Mouse (Mus musculus) CH12.LX (cell line): ENCODE measurements at regions not wholly inside any gene's neighbourhood (a gene's known extent, or its start where the extent isn't known, plus 50 kb on each side); places are given as distances from the start of the nearest gene placed in this dataset.

Experiments
- DNase-seq: peaks from one replicate; pipeline ENCODE4 v3.0.0-alpha.2; 2013; ENCODE audit errors: extremely low read depth
- H3K27ac ChIP-seq: 2 replicates; pipeline ENCODE4 v1.5.1; 2012; ENCODE audit warnings: low read depth, mild to moderate bottlenecking, control low read depth, moderate library complexity; ENCODE audit not compliant: insufficient read depth
- H3K27me3 ChIP-seq: replicated peaks from 2 replicates; pipeline ENCODE3; 2012; ENCODE audit warnings: inconsistent platforms
- H3K36me3 ChIP-seq, 2 experiments: replicated peaks in 1 of 2; 2 replicates each; pipeline versions ENCODE3 to v1.6.1; 2012; ENCODE audit warnings: inconsistent platforms in 1 of 2, low read length in 1 of 2, mild to moderate bottlenecking in 1 of 2, mixed read lengths in 1 of 2, moderate library complexity in 1 of 2; ENCODE audit not compliant: control insufficient read depth in 1 of 2, insufficient read depth in 1 of 2
- H3K4me1 ChIP-seq, 2 experiments: 2 replicates each; pipeline ENCODE4 v1.6.1; 2012; ENCODE audit warnings: inconsistent platforms in 1 of 2, moderate library complexity in 1 of 2; ENCODE audit not compliant: insufficient read depth in 2 of 2, control insufficient read depth in 1 of 2
- H3K4me2 ChIP-seq: 2 replicates; pipeline ENCODE4 v1.6.1; 2012; ENCODE audit warnings: low read depth, mild to moderate bottlenecking, control low read depth; ENCODE audit not compliant: poor library complexity, insufficient read depth, severe bottlenecking
- H3K4me3 ChIP-seq, 3 experiments: fragments of 150-350 bp in 1 of 3; sonication (generic) in 1 of 3; replicated peaks in 1 of 3; 2 replicates each; pipeline versions ENCODE3 to v1.5.1; 2011 to 2012; ENCODE audit warnings: low read depth in 2 of 3, low read length in 2 of 3, mild to moderate bottlenecking in 2 of 3, moderate library complexity in 2 of 3, control low read depth in 1 of 3, improper control_type of control experiment in 1 of 3, inconsistent platforms in 1 of 3, mixed read lengths in 1 of 3; ENCODE audit not compliant: poor library complexity in 1 of 3
- H3K79me2 ChIP-seq: replicated peaks from 2 replicates; pipeline ENCODE4 v1.6.1; 2012; ENCODE audit warnings: mild to moderate bottlenecking, moderate library complexity; ENCODE audit not compliant: control insufficient read depth, poor library complexity, insufficient read depth, severe bottlenecking; ENCODE audit errors: extremely low read depth
- H3K9ac ChIP-seq: 2 replicates; pipeline ENCODE4 v1.6.1; 2012; ENCODE audit warnings: low read depth, mild to moderate bottlenecking, control low read depth, moderate library complexity; ENCODE audit not compliant: insufficient read depth
- H3K9me3 ChIP-seq: replicated peaks from 2 replicates; pipeline ENCODE3; 2012; ENCODE audit warnings: low read length, inconsistent platforms, mixed read lengths
- BHLHE40 ChIP-seq: IDR thresholded peaks from 2 replicates; pipeline ENCODE4 v1.6.1; 2011; ENCODE audit warnings: mild to moderate bottlenecking, low read depth, low read length, improper control_type of control experiment
- CHD1 ChIP-seq: IDR thresholded peaks from 2 replicates; pipeline ENCODE4 v1.6.1; 2012; ENCODE audit warnings: low read depth, low read length, improper control_type of control experiment, inconsistent platforms
- CHD2 ChIP-seq: IDR thresholded peaks from 2 replicates; pipeline ENCODE4 v1.6.1; 2011; ENCODE audit warnings: low read length, improper control_type of control experiment
- CTCF ChIP-seq, 2 experiments: IDR thresholded peaks in 1 of 2; conservative IDR thresholded peaks in 1 of 2; 2 replicates each; pipeline ENCODE4 v1.5.1; 2011 to 2012; ENCODE audit warnings: low read depth in 2 of 2, low read length in 2 of 2, improper control_type of control experiment in 1 of 2, inconsistent platforms in 1 of 2, mild to moderate bottlenecking in 1 of 2, moderate library complexity in 1 of 2
- E2F4 ChIP-seq: IDR thresholded peaks from 2 replicates; pipeline ENCODE4 v1.6.1; 2011; ENCODE audit warnings: low read depth, low read length, improper control_type of control experiment; ENCODE audit not compliant: insufficient replicate concordance
- ETS1 ChIP-seq: conservative IDR thresholded peaks from 2 replicates; pipeline ENCODE4 v1.6.1; 2012; ENCODE audit warnings: low read depth, mild to moderate bottlenecking, inconsistent platforms, low read length, improper control_type of control experiment, moderate library complexity
- GABPA ChIP-seq: IDR thresholded peaks from 2 replicates; pipeline ENCODE4 v1.6.1; 2012; ENCODE audit warnings: low read depth, low read length, improper control_type of control experiment, inconsistent platforms; ENCODE audit not compliant: insufficient replicate concordance
- IRF4 ChIP-seq: IDR thresholded peaks from 2 replicates; pipeline ENCODE4 v1.6.1; 2014; ENCODE audit warnings: low read depth, mild to moderate bottlenecking, inconsistent platforms, low read length, improper control_type of control experiment
- JUN ChIP-seq: IDR thresholded peaks from 2 replicates; pipeline ENCODE4 v1.6.1; 2011; ENCODE audit warnings: low read depth, mild to moderate bottlenecking, low read length, improper control_type of control experiment, moderate library complexity; ENCODE audit not compliant: insufficient read depth
- JUND ChIP-seq: conservative IDR thresholded peaks from 2 replicates; pipeline ENCODE4 v1.6.1; 2011; ENCODE audit warnings: low read depth, low read length, improper control_type of control experiment
- KAT2A ChIP-seq: IDR thresholded peaks from 2 replicates; pipeline ENCODE4 v1.6.1; 2012; ENCODE audit warnings: low read length, improper control_type of control experiment, inconsistent platforms; ENCODE audit not compliant: insufficient replicate concordance
- MAFK ChIP-seq: IDR thresholded peaks from 2 replicates; pipeline ENCODE4 v1.6.1; 2011; ENCODE audit warnings: low read length, improper control_type of control experiment; ENCODE audit not compliant: insufficient replicate concordance
- MAZ ChIP-seq: IDR thresholded peaks from 2 replicates; pipeline ENCODE4 v1.6.1; 2012; ENCODE audit warnings: low read depth, mild to moderate bottlenecking, inconsistent platforms, low read length, improper control_type of control experiment, moderate library complexity
- MXI1 ChIP-seq: IDR thresholded peaks from 2 replicates; pipeline ENCODE4 v1.6.1; 2011; ENCODE audit warnings: mild to moderate bottlenecking, low read depth, low read length, improper control_type of control experiment
- MYC ChIP-seq: IDR thresholded peaks from 2 replicates; pipeline ENCODE4 v1.6.1; 2011; ENCODE audit warnings: low read depth, mild to moderate bottlenecking, improper control_type of control experiment, low read length
- NELFE ChIP-seq: IDR thresholded peaks from 2 replicates; pipeline ENCODE4 v1.6.1; 2011; ENCODE audit warnings: low read depth, low read length, improper control_type of control experiment
- NRF1 ChIP-seq: IDR thresholded peaks from 2 replicates; pipeline ENCODE4 v1.6.1; 2014; ENCODE audit warnings: low read depth, mild to moderate bottlenecking, inconsistent platforms, low read length, improper control_type of control experiment, moderate library complexity
- POLR2A ChIP-seq: IDR thresholded peaks from 2 replicates; pipeline ENCODE4 v1.6.1; 2011; ENCODE audit warnings: low read depth, mild to moderate bottlenecking, improper control_type of control experiment, low read length
- SIN3A ChIP-seq: IDR thresholded peaks from 2 replicates; pipeline ENCODE4 v1.6.1; 2012; ENCODE audit warnings: low read length, improper control_type of control experiment, inconsistent platforms
- TCF12 ChIP-seq: IDR thresholded peaks from 2 replicates; pipeline ENCODE4 v1.6.1; 2014; ENCODE audit warnings: low read depth, mild to moderate bottlenecking, inconsistent platforms, low read length, improper control_type of control experiment
- USF1 ChIP-seq: IDR thresholded peaks from 2 replicates; pipeline ENCODE4 v1.6.1; 2014; ENCODE audit warnings: low read depth, mild to moderate bottlenecking, inconsistent platforms, low read length, improper control_type of control experiment
- ZNF384 ChIP-seq: IDR thresholded peaks from 2 replicates; pipeline ENCODE4 v1.6.1; 2012; ENCODE audit warnings: low read depth, low read length, improper control_type of control experiment, inconsistent platforms
- dilution Hi-C: fragments of 300-500 bp; cut with MboI; formaldehyde crosslinking; loops from 2 replicates; pipeline ENCODE4 v1.14.3; 2020; ENCODE audit warnings: low sequenced_read_pairs; ENCODE audit not compliant: extremely low pct_unique_long_range_greater_than_20kb, extremely low pct_ligation_motif_present
- in situ Hi-C: fragments of 300-500 bp; cut with MboI; formaldehyde crosslinking; loops from 3 replicates; pipeline ENCODE4 v1.14.3; 2019; ENCODE audit warnings: low sequenced_read_pairs, low pct_ligation_motif_present, low pct_unique_long_range_greater_than_20kb, mixed read lengths

GRCm38 (mm10) chr5:119069765-119070333 is 509.4 kb downstream of the Med13l start:
- Histone ChIP-seq H3K4me1 (no peaks in the 10 kb centered on the region), H3K27me3 (no peaks in the 10 kb centered on the region)
- no peak for TF ChIP-seq KAT2A
- TF ChIP-seq SIN3A: no peak
- TF ChIP-seq MAFK: no peak
- TF ChIP-seq CHD2: no peak
- no peak for TF ChIP-seq TCF12
- TF ChIP-seq ETS1: no peak
- TF ChIP-seq ZNF384: no peak
- TF ChIP-seq BHLHE40: no peak
- no peak for TF ChIP-seq E2F4
- TF ChIP-seq USF1: no peak
- TF ChIP-seq POLR2A: no peak
- TF ChIP-seq CHD1: no peak
- TF ChIP-seq MXI1: no peak
- TF ChIP-seq, all 38 proteins: peak for 0
- DNase-seq: no peak
- Histone ChIP-seq H3K27ac (no peak overlapping the region), H3K9me3 (peaks cover 79% of the 10 kb centered on the region), H3K4me2 (no peak overlapping the region), H3K4me3 (no peak overlapping the region), H3K36me3 (no peaks in the 10 kb centered on the region), H3K79me2 (no peaks in the 10 kb centered on the region), H3K9ac (no peak overlapping the region)
- dilution Hi-C loops (no loop called here), in situ Hi-C loops (no loop called here)

GRCm38 (mm10) chr5:119072712-119073111 is 512.2 kb downstream of the Med13l start:
- peaks cover 81% of the 10 kb centered on the region for H3K9me3 ChIP-seq
- no peak overlapping the region for H3K4me3 ChIP-seq
- TF ChIP-seq MAZ (no peak), ETS1 (no peak), IRF4 (no peak)
- no peaks in the 10 kb centered on the region for H3K4me1 ChIP-seq
- H3K27me3 ChIP-seq: no peaks in the 10 kb centered on the region
- in situ Hi-C loops: no loop called here
- no peak overlapping the region for H3K9ac ChIP-seq
- H3K27ac ChIP-seq: no peak overlapping the region
- dilution Hi-C loops: no loop called here
- no peaks in the 10 kb centered on the region for H3K79me2 ChIP-seq
- H3K4me2 ChIP-seq: no peak overlapping the region
- no peak for DNase-seq
- H3K36me3 ChIP-seq: no peaks in the 10 kb centered on the region

- H3K36me3 ChIP-seq: no peaks in the 10 kb centered on the region
- H3K27me3 ChIP-seq: no peaks in the 10 kb centered on the region
- dilution Hi-C loops (no loop called here), in situ Hi-C loops (no loop called here)
- H3K4me1 ChIP-seq: no peaks in the 10 kb centered on the region
- DNase-seq: no peak
- no peak for TF ChIP-seq BHLHE40
- no peak for TF ChIP-seq IRF4
- no peak for TF ChIP-seq NRF1
- no peak for TF ChIP-seq CTCF (conservative IDR thresholded peaks at IDR 0.05 in 1 of 2, IDR thresholded peaks at IDR 0.05 in 1 of 2; ENCODE audit: low read depth in 2 of 2, low read length in 2 of 2)
- no peak for TF ChIP-seq GABPA
- TF ChIP-seq JUND: no peak
- no peak for TF ChIP-seq MYC
- TF ChIP-seq NELFE: no peak
- no peak for TF ChIP-seq JUN
- no peak overlapping the region for H3K4me2 ChIP-seq
- no peak overlapping the region for H3K4me3 ChIP-seq
- H3K9ac ChIP-seq: no peak overlapping the region
- H3K79me2 ChIP-seq: no peaks in the 10 kb centered on the region
- H3K9me3 ChIP-seq: peaks cover 77% of the 10 kb centered on the region
- H3K27ac ChIP-seq: no peak overlapping the region
These were observed 520.3 kb downstream of the Med13l start for GRCm38 (mm10) chr5:119080747-119081146.
